Mouse (Mus musculus): ENCODE data around the gene Sf3a2. TPM values are rescaled to one million over a fixed set of nuclear protein-coding genes. Genes with fewer than 3 reads are reported as not detected.
A peak's percentile ranks its signal among the peaks of the same experiment; 100 is the strongest.

Gene Sf3a2
- total and polyA plus RNA-seq, 3 experiments, result 50.4 to 210 TPM; not detected in 1

- TF ChIP-seq POLR2AphosphoS5 (IDR thresholded peaks at IDR 0.05; ENCODE audit: borderline replicate concordance, low read depth, low read length) (no peak; the same call in 1 of the 2 replicates), NELFE (IDR thresholded peaks at IDR 0.05; ENCODE audit: low read depth, low read length) (no peak), CHD2 (IDR thresholded peaks at IDR 0.05; ENCODE audit: low read length) (no peak)
Observed at GRCm38 (mm10) chr10:80829359-80830278, 31.6 kb downstream of the Sf3a2 start (continued).

DNA sequence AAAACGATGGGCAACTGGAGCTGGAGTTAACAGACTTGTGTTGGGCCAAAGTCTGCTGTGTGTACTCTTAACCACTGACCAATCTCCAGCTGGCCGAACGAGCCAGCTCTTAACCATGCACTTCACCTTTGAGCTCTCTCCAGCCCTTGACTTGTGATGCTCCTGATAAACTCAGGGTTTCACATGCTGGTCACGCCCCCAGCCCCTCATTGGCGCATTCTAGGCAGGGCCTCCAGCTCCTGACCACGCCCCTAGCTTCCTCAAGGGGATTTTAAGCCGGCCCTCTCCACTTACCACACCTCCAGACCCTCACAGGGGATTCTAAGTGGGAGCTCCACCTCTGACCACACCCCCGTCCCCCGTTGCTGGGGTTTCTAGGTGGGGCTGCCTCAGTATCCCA, 33.1 kb downstream of the Sf3a2 start:
- peak; percentile 87 for DNase-seq (ENCODE audit: low read depth, low spot score)
- Histone ChIP-seq H3K9ac (ENCODE audit: control insufficient read depth, low read depth, low read length, poor library complexity, severe bottlenecking) (no peak overlapping the region), H3K9me3 (replicated peaks; ENCODE audit: insufficient read depth, low read length) (no peaks in the 10 kb centered on the region), H3K36me3 (ENCODE audit: control insufficient read depth in 1 of 2, insufficient read depth in 2 of 2, low read length in 2 of 2) (peaks cover 0 to 6% of the 10 kb centered on the region in 2 experiments; a peak in 2 of 4 replicates), H3K27ac (ENCODE audit: control insufficient read depth, low read depth, low read length) (no peak overlapping the region), H3K27me3 (ENCODE audit: control insufficient read depth in 1 of 2, insufficient read depth in 2 of 2, low read length in 2 of 2) (no peaks in the 10 kb centered on the region), H3K4me1 (ENCODE audit: control insufficient read depth in 1 of 2, insufficient read depth in 2 of 2, low read length in 2 of 2) (peaks cover 2 to 13% of the 10 kb centered on the region in 2 experiments; a peak in 3 of 4 replicates), H3K79me2 (ENCODE audit: control insufficient read depth, insufficient read depth, low read length, poor library complexity) (peaks cover 23% of the 10 kb centered on the region), H3K4me3 (ENCODE audit: control insufficient read depth in 1 of 2, insufficient read depth in 1 of 2, low read depth in 2 of 2, low read length in 2 of 2) (no peak overlapping the region)
- TF ChIP-seq MXI1 (IDR thresholded peaks at IDR 0.05; ENCODE audit: low read depth, low read length) (0 out of 2 replicates have a peak, but pooled peaks have one; percentile 56), ETS1 (IDR thresholded peaks at IDR 0.05; ENCODE audit: low read depth, low read length) (no peak), CHD2 (IDR thresholded peaks at IDR 0.05; ENCODE audit: low read length) (no peak), MEF2A (IDR thresholded peaks at IDR 0.05; ENCODE audit: extremely low read depth, insufficient replicate concordance, low read depth, low read length, poor library complexity, severe bottlenecking) (no peak), USF1 (IDR thresholded peaks at IDR 0.05; ENCODE audit: low read depth, low read length) (peak; percentile 18; the same call in 1 of the 2 replicates)

- Histone ChIP-seq H3K27ac (ENCODE audit: control insufficient read depth, low read depth, low read length) (no peak overlapping the region), H3K9ac (ENCODE audit: control insufficient read depth, low read depth, low read length, poor library complexity, severe bottlenecking) (no peak overlapping the region), H3K36me3 (ENCODE audit: control insufficient read depth in 1 of 2, insufficient read depth in 2 of 2, low read length in 2 of 2) (peaks cover 0 to 4% of the 10 kb centered on the region in 2 experiments; a peak in 2 of 4 replicates), H3K27me3 (ENCODE audit: control insufficient read depth in 1 of 2, insufficient read depth in 2 of 2, low read length in 2 of 2) (no peaks in the 10 kb centered on the region), H3K79me2 (ENCODE audit: control insufficient read depth, insufficient read depth, low read length, poor library complexity) (peaks cover 10% of the 10 kb centered on the region), H3K9me3 (replicated peaks; ENCODE audit: insufficient read depth, low read length) (no peaks in the 10 kb centered on the region), H3K4me1 (ENCODE audit: control insufficient read depth in 1 of 2, insufficient read depth in 2 of 2, low read length in 2 of 2) (peaks cover 2 to 9% of the 10 kb centered on the region in 2 experiments; a peak in 3 of 4 replicates), H3K4me3 (ENCODE audit: control insufficient read depth in 1 of 2, insufficient read depth in 1 of 2, low read depth in 2 of 2, low read length in 2 of 2) (no peak overlapping the region)
- TF ChIP-seq SMC3 (IDR thresholded peaks at IDR 0.05; ENCODE audit: low read depth, low read length), result no peak
- no peak for TF ChIP-seq RCOR1 (IDR thresholded peaks at IDR 0.05; ENCODE audit: low read depth, low read length)
- DNase-seq (ENCODE audit: low read depth, low spot score), result no peak
Observed at GRCm38 (mm10) chr10:80832818-80833217, 34.8 kb downstream of the Sf3a2 start.

GRCm38 (mm10) chr10:80835617-80836016, 37.6 kb downstream of the Sf3a2 start:
- Histone ChIP-seq H3K4me3 (ENCODE audit: control insufficient read depth in 1 of 2, insufficient read depth in 1 of 2, low read depth in 2 of 2, low read length in 2 of 2) (no peak overlapping the region), H3K27ac (ENCODE audit: control insufficient read depth, low read depth, low read length) (no peak overlapping the region), H3K79me2 (ENCODE audit: control insufficient read depth, insufficient read depth, low read length, poor library complexity) (no peaks in the 10 kb centered on the region), H3K36me3 (ENCODE audit: control insufficient read depth in 1 of 2, insufficient read depth in 2 of 2, low read length in 2 of 2) (peaks cover 0 to 2% of the 10 kb centered on the region in 2 experiments; a peak in 1 of 4 replicates), H3K4me1 (ENCODE audit: control insufficient read depth in 1 of 2, insufficient read depth in 2 of 2, low read length in 2 of 2) (peaks cover 2 to 4% of the 10 kb centered on the region in 2 experiments; a peak in 3 of 4 replicates), H3K27me3 (ENCODE audit: control insufficient read depth in 1 of 2, insufficient read depth in 2 of 2, low read length in 2 of 2) (no peaks in the 10 kb centered on the region; a peak in 1 of 4 replicates), H3K9ac (ENCODE audit: control insufficient read depth, low read depth, low read length, poor library complexity, severe bottlenecking) (no peak overlapping the region), H3K9me3 (replicated peaks; ENCODE audit: insufficient read depth, low read length) (no peaks in the 10 kb centered on the region)
- no peak for DNase-seq (ENCODE audit: low read depth, low spot score)
- TF ChIP-seq EP300 (IDR thresholded peaks at IDR 0.05; ENCODE audit: low read depth in 1 of 2, low read length in 2 of 2) (no peak), MAFK (IDR thresholded peaks at IDR 0.05; ENCODE audit: borderline replicate concordance, low read depth, low read length) (no peak), USF2 (IDR thresholded peaks at IDR 0.05; ENCODE audit: borderline replicate concordance in 1 of 2, insufficient read depth in 1 of 2, low read depth in 1 of 2, low read length in 2 of 2) (no peak), MYC (IDR thresholded peaks at IDR 0.05; ENCODE audit: low read depth, low read length) (no peak), SMC3 (IDR thresholded peaks at IDR 0.05; ENCODE audit: low read depth, low read length) (no peak), MEF2A (IDR thresholded peaks at IDR 0.05; ENCODE audit: extremely low read depth, insufficient replicate concordance, low read depth, low read length, poor library complexity, severe bottlenecking) (no peak), NELFE (IDR thresholded peaks at IDR 0.05; ENCODE audit: low read depth, low read length) (no peak), UBTF (IDR thresholded peaks at IDR 0.05; ENCODE audit: borderline replicate concordance, insufficient read depth, low read depth, low read length) (no peak), MXI1 (IDR thresholded peaks at IDR 0.05; ENCODE audit: low read depth, low read length) (no peak), ETS1 (IDR thresholded peaks at IDR 0.05; ENCODE audit: low read depth, low read length) (no peak), HCFC1 (IDR thresholded peaks at IDR 0.05; ENCODE audit: low read depth, low read length) (no peak), RCOR1 (IDR thresholded peaks at IDR 0.05; ENCODE audit: low read depth, low read length) (no peak)

Measured in MEL (cell line).